Mouse (Mus musculus) splenic B cell, adult 2 months (primary cell): Measurements from ENCODE around the gene 1810043G02Rik.
"Not testable (repeated sequence)": the region's sequence is repeated elsewhere in the genome, so short reads cannot be mapped to it uniquely, and the experiment has no call there.

Experiments
- DNase-seq: peaks from one replicate; pipeline ENCODE4 v3.0.0-alpha.2; 2011; ENCODE audit warnings: low read depth, low spot score
- H3K27me3 ChIP-seq: 2 replicates; pipeline ENCODE4 v1.6.1; 2012; ENCODE audit warnings: mild to moderate bottlenecking, low read length, moderate library complexity, mixed read lengths; ENCODE audit not compliant: control insufficient read depth, poor library complexity, insufficient read depth, severe bottlenecking
- H3K36me3 ChIP-seq: 2 replicates; pipeline ENCODE4 v1.6.1; 2012; ENCODE audit warnings: mild to moderate bottlenecking, low read length, moderate library complexity, mixed read lengths; ENCODE audit not compliant: control insufficient read depth, poor library complexity, insufficient read depth, severe bottlenecking

Gene 1810043G02Rik

GRCm38 (mm10) chr10:77978351-77979350 lies at the start of gene 1810043G02Rik:
Gene 1810043G02Rik, plus strand, starts transcription at chr10:77978524.
- H3K27me3 ChIP-seq = no peaks in the 10 kb centered on the region
- peak; percentile 98 for DNase-seq

GRCm38 (mm10) chr10:77939685-77940084 lies 38.6 kb upstream of the 1810043G02Rik start:
- no peaks in the 10 kb centered on the region for H3K27me3 ChIP-seq
- H3K36me3 ChIP-seq = no peaks in the 10 kb centered on the region
- no peak for DNase-seq

More at GRCm38 (mm10) chr10:77978351-77979350, at the start of gene 1810043G02Rik:
- H3K36me3 ChIP-seq = no peaks in the 10 kb centered on the region; the same call in 1 of the 2 replicates

- not testable (repeated sequence) for H3K36me3 ChIP-seq, DNase-seq, H3K27me3 ChIP-seq
These were observed 27.9 kb upstream of the 1810043G02Rik start for GRCm38 (mm10) chr10:77950468-77950867.

GRCm38 (mm10) chr10:77962725-77963124 lies 15.6 kb upstream of the 1810043G02Rik start:
- H3K27me3 ChIP-seq = no peaks in the 10 kb centered on the region
- no peak for DNase-seq
- H3K36me3 ChIP-seq = no peaks in the 10 kb centered on the region

GRCm38 (mm10) chr10:77963971-77964370 lies 14.4 kb upstream of the 1810043G02Rik start:
- DNase-seq = peak; percentile 57
- no peaks in the 10 kb centered on the region for H3K36me3 ChIP-seq
- H3K27me3 ChIP-seq = no peaks in the 10 kb centered on the region

GRCm38 (mm10) chr10:77969274-77969972 lies 8.9 kb upstream of the 1810043G02Rik start:
- no peaks in the 10 kb centered on the region for H3K27me3 ChIP-seq
- peak; percentile 59 for DNase-seq
- no peaks in the 10 kb centered on the region; the same call in 1 of the 2 replicates for H3K36me3 ChIP-seq

- no peaks in the 10 kb centered on the region for H3K27me3 ChIP-seq
These were observed 8.4 kb upstream of the 1810043G02Rik start for GRCm38 (mm10) chr10:77969973-77970325.

GRCm38 (mm10) chr10:77970481-77970880 lies 7.8 kb upstream of the 1810043G02Rik start, which contains the start of gene Trpm2:
Gene Trpm2, minus strand, starts transcription at chr10:77970563.
- DNase-seq = peak; percentile 53

More at GRCm38 (mm10) chr10:77969973-77970325, 8.4 kb upstream of the 1810043G02Rik start:
- no peak for DNase-seq
- H3K36me3 ChIP-seq = no peaks in the 10 kb centered on the region; the same call in 1 of the 2 replicates

GRCm38 (mm10) chr10:77971191-77971590 lies 7.1 kb upstream of the 1810043G02Rik start:
- Histone ChIP-seq H3K27me3 (no peaks in the 10 kb centered on the region), H3K36me3 (no peaks in the 10 kb centered on the region; the same call in 1 of the 2 replicates)
- DNase-seq = peak; percentile 46

More at GRCm38 (mm10) chr10:77970481-77970880, 7.8 kb upstream of the 1810043G02Rik start, which contains the start of gene Trpm2:
- H3K27me3 ChIP-seq = no peaks in the 10 kb centered on the region
- no peaks in the 10 kb centered on the region; the same call in 1 of the 2 replicates for H3K36me3 ChIP-seq

GRCm38 (mm10) chr10:77971709-77972553 lies 6.4 kb upstream of the 1810043G02Rik start:
- Histone ChIP-seq H3K36me3 (no peaks in the 10 kb centered on the region; the same call in 1 of the 2 replicates), H3K27me3 (no peaks in the 10 kb centered on the region)
- DNase-seq = peak; percentile 62

GRCm38 (mm10) chr10:77974323-77974722 lies 4.0 kb upstream of the 1810043G02Rik start:
- no peaks in the 10 kb centered on the region for H3K27me3 ChIP-seq
- no peak for DNase-seq
- H3K36me3 ChIP-seq = no peaks in the 10 kb centered on the region; the same call in 1 of the 2 replicates

- DNase-seq = no peak
- Histone ChIP-seq H3K36me3 (no peaks in the 10 kb centered on the region; the same call in 1 of the 2 replicates), H3K27me3 (no peaks in the 10 kb centered on the region)
These were observed 3.5 kb upstream of the 1810043G02Rik start for GRCm38 (mm10) chr10:77974811-77975210.

GRCm38 (mm10) chr10:77975653-77976052 lies 2.7 kb upstream of the 1810043G02Rik start:
- Histone ChIP-seq H3K27me3 (no peaks in the 10 kb centered on the region), H3K36me3 (no peaks in the 10 kb centered on the region; the same call in 1 of the 2 replicates)
- no peak for DNase-seq
